Mouse (Mus musculus) forebrain, embryonic 12.5 days (tissue): ENCODE measurements around the gene Tal1. TPM values are rescaled to one million over a fixed set of nuclear protein-coding genes. Genes with fewer than 3 reads are reported as not detected.

Source experiments
- polyA plus RNA-seq: library from polyadenylated mRNA; unstranded; fragments of >200 nt; fragmentation: Nextera tagmentation; extraction: Ambion mirVana; gene quantifications from 2 replicates; pipeline ENCODE4 v1.2.1, GENCODE M21; 2016

Tal1 gene
- polyA plus RNA-seq, 1 experiment from 2014 or later, result 2.8 TPM

Other genes starting within 250 kb of the Tal1 start
- gene Gm12830, start 234.7 kb upstream of the Tal1 start, polyA plus RNA-seq, result 0.08 TPM in 1 of 2 replicates, not detected in the other
- 1.1 and 2.8 TPM in 2 replicates for gene Foxd2, start 147.6 kb upstream of the Tal1 start, polyA plus RNA-seq
- not detected in 2 replicates for gene Foxe3, start 130.4 kb upstream of the Tal1 start, polyA plus RNA-seq
- gene Cmpk1, start 69.2 kb upstream of the Tal1 start, polyA plus RNA-seq, result 123 and 129 TPM in 2 replicates
- gene Stil, start 56.3 kb upstream of the Tal1 start, polyA plus RNA-seq, result 20.7 and 21.0 TPM in 2 replicates
- gene Pdzk1ip1, start 32.3 kb downstream of the Tal1 start, polyA plus RNA-seq, result 8.2 and 9.7 TPM in 2 replicates
- gene Cyp4x1, start 77.9 kb downstream of the Tal1 start, polyA plus RNA-seq, result 0.83 and 1.1 TPM in 2 replicates
- gene Cyp4a29, start 185.7 kb downstream of the Tal1 start, polyA plus RNA-seq, result not detected in 2 replicates
- not detected in 2 replicates for gene Cyp4a12a, start 242.6 kb downstream of the Tal1 start, polyA plus RNA-seq